Mouse (Mus musculus): ENCODE data around the gene Rubcn.
A peak's percentile ranks its signal among the peaks of the same experiment; 100 is the strongest.
"Not testable (repeated sequence)": the region's sequence is repeated elsewhere in the genome, so short reads cannot be mapped to it uniquely, and the experiment has no call there.

Gene Rubcn

DNA sequence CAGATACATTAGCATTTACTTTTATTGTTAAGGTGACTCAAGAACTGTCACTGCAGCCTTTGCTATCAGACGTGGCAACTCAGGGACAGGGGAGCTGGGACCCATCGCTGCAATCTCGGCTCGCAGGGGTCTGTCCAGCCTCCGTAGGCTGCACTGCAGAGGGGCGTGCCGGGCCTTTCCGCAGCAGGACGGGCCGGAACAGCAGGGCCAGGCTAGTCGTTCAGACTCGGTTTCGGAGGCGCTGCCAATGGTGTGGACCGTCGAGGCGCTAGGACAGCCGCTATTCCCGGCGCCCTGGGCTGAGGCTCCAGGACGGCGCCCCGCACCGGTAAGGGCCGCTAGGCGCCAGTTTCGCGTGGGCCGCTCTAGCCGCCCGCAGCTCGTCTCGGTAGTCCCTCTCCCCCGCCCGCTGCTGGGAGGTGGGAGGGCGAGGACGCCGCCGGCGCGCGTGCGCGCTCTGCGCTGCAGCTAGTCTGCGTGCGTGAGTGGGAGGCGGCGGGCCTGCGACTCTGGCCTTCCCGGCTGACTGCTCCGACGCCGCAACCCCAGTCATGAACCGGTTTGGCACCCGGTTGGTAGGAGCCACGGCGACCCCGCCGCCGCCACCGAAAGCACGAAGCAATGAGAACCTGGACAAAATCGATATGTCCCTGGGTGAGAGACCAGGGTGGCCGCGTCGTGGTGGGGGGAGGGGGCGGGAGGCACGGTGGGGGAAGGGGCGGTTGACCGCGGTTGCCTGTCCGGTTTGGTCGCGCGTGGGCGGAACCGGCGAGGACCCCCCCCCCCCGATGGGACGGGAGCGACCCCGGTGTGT lies at the start of gene Rubcn, which contains the start of gene Fyttd1:
Gene Rubcn, minus strand, starts transcription at position 424 of the 814 bp plus-strand sequence.
Gene Fyttd1, plus strand, starts transcription at position 158 of the 814 bp plus-strand sequence.
- DNase-seq: peak; percentile 97 to 98

GRCm38 (mm10) chr16:32927044-32927443 lies 49.5 kb upstream of the Rubcn start:
- no peak for DNase-seq

GRCm38 (mm10) chr16:32926629-32927028 lies 49.1 kb upstream of the Rubcn start:
- not testable (repeated sequence) for DNase-seq

DNA sequence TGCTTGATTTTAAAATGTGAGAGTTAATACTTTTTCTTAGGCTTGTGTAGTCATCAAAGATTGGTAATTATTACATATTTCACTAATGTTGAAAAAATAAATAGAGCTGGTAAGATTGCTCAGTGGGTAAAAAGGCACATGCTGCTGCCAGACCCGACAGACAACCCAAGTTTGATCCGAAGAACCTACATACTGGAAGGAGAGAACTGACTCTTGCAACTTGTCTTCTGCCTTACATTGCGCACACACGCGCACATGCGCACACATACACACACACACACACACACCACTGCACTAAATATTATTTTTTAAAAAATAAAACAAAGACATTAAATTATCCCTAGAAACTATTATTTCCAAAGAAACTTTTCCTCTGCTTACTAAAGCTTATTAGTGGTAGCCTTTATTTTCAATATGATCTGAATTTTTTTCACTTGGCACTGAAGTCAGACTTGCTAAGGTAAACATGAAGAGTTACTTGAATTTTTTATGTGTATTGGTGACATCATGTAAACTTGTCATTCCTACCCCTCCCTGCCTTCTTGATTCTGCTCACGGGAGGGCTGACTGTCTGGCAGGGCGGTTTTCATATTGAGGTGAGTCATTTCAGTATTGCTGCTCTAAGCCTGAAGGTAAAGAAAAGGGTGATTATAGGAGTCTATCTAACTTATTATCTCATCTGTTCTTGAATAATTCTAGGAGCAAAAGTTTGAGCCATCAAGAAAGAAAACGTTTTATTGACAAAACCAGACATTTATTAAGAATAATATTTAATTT lies 37.9 kb upstream of the Rubcn start:
- DNase-seq: no peak

GRCm38 (mm10) chr16:32913937-32914881 lies 36.6 kb upstream of the Rubcn start, which contains the start of gene Lrch3:
Lrch3 (plus strand) TSS chr16:32914100.
- DNase-seq: peak; percentile 96 to 97

DNA sequence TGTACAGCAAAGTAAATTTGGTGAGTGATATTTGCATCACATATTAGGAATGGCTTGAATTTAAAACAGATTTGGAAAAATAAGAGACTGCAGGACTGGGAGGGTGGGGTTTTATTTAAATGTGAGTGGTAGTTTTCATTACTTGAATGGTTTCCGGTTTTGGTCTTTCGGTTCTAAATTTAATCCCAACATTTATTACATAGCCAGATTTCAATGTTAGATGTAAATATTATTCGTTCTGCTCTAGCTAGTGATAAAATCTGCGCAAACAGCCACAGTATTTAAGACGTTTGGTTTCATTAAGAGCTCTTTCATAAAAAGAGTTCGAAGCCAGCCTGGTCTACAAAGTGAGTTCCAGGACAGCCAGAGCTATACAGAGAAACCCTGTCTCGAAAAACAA lies 35.6 kb upstream of the Rubcn start:
- no peak for DNase-seq

DNA sequence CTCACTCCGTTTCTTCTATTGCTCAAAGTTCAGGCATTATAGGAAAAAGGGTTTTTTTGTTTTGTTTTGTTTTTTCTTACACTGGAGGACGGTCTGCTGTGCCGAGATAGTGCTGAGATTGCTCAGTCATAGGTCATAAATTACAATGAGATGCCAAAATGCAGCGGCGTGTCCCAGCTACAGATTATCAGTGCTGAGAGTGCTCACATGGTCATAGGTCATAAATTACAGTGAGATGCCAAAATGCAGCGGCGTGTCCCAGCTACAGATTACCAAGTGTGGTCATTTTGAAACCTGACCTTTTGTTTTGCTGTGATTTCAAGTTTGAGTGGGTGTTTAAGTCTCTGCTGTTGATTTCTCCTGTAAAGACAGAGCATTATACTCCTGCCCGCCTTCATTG lies 29.2 kb upstream of the Rubcn start:
- no peak for DNase-seq

GRCm38 (mm10) chr16:32906186-32906585 lies 28.6 kb upstream of the Rubcn start:
- DNase-seq: no peak

DNA sequence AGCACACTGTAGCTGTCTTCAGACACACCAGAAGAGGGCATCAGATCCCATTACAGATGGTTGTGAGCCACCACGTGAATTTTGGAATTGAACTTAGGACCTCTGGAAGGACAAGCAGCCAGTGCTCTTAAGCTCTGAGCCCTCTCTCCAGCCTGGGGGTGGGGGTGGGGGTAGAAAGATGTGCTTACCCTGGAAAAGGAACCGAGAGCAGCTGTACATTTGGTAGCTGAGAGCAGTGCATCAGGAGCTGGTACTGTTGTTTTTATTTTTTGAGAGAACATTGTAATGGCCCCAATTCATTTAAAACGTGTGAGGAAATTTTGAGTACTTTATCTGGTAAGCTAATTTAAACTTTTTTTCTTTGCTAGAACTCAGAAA lies 24.5 kb upstream of the Rubcn start:
- no peak for DNase-seq

- no peak for DNase-seq
Measured at GRCm38 (mm10) chr16:32901360-32902050, 23.9 kb upstream of the Rubcn start.

DNA sequence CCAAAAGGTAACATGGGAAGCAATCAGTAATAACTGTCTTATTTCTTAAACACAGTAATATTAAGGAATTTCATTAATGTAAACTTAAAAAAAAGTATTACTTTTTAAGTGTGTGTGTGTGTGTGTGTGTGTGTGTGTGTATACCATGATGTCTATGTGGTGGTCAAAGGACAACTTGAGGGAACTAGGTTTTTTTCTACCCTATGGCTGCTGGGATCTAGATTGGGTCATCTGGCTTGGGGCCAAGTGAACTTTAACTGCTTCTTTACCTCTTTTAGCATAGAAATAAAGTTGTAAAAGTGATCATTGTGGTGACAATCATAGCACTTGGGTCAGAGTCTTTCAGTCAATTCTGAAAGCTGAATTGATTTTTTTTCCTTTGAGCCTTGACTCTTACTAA lies 18.6 kb upstream of the Rubcn start:
- no peak for DNase-seq

- DNase-seq: no peak
Measured at GRCm38 (mm10) chr16:32889881-32890280, 12.3 kb upstream of the Rubcn start.

DNA sequence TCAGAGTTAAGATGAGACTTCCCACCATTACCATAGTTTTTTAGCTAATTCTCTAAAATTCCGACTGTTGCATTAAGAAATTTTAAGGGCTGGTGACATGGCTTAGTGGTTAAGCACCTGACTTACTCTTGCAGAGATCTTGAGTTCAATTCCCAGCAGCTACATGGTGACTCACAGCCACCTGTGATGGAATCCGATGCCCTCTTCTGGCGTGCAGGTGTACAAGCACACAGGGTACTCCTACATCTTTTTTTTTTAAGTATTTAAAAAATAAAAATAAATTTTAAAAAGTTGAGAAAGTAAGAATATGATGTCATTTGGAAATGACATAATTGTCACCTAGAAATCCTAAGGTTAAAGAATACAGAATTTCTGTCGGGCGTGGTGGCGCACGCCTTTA lies 10.4 kb upstream of the Rubcn start:
- no peak for DNase-seq

DNA sequence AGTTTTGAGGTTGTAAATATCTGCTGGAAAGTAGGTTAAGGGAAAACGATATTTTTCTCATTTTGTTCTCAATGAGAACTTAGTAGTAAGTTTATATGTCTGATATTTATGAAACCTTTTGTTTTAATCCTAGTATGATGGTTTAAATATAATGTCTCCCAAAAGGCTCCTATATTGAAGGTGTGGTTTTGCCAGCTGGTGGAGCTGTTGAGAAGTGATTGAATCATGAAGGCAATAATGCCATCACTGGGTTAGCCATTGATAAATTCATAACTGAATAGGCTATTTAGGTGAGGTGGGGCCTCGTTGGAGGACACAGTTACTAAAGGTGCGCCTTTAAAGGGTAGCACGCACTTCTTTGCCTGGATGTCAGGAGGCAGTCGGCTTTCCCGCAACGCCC lies 4.0 kb upstream of the Rubcn start:
- no peak for DNase-seq

GRCm38 (mm10) chr16:32878972-32879926 lies 1.7 kb upstream of the Rubcn start:
- DNase-seq: no peak

GRCm38 (mm10) chr16:32878157-32878598 lies 612 bp upstream of the Rubcn start:
- DNase-seq: peak; percentile 29 to 31

- DNase-seq: no peak
Measured at GRCm38 (mm10) chr16:32876831-32877230, 735 bp downstream of the Rubcn start.

- DNase-seq: no peak
Measured at GRCm38 (mm10) chr16:32875847-32876246, 1.7 kb downstream of the Rubcn start.

DNA sequence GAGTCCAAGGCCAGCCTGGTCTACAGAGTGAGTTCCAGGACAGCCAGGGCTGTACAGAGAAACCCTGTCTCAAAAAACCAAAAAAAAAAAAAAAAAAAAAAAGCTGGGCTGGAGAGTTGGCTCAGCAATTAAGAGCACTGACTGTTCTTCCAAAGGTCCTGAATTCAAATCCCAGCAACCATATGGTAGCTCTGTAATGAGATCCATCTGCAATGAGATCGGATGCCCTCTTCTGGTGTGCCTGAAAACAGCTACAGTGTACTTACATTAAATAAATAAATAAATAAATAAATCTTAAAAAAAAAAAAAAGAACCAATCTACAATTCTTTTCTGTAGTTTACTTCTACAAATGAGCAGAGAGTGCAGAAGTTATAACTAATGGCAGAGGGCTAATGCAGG lies 2.3 kb downstream of the Rubcn start:
- not testable (repeated sequence) for DNase-seq

DNA sequence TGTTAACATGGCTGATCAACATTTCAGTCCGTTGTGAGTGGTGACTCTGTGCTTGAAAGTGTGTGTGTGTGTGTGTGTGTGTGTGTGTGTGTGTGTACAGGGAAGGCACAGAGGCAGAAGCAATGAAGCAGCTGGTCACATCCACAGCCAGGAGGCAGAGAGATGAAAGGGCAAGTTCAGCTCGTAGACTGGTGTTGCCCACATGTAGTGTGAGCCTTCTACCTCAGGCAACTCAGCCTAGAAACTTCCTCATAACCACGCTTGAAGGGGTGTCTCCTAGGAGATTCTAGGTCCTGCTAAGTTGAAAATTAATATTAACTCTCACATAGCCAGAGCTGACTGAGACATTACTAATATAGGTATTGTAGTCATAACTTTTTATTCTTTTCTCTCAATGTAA lies 4.2 kb downstream of the Rubcn start:
- DNase-seq: no peak

GRCm38 (mm10) chr16:32870231-32870630 lies 7.3 kb downstream of the Rubcn start:
- no peak for DNase-seq

Measured in lung, postnatal 4 days (tissue).